Mouse (Mus musculus) lung, embryonic 14.5 days (tissue): ENCODE data around the gene Aebp2. TPM values are rescaled to one million over a fixed set of nuclear protein-coding genes. Genes with fewer than 3 reads are reported as not detected.
A peak's percentile ranks its signal among the peaks of the same experiment; 100 is the strongest.

ENCODE experiments used
- ATAC-seq: fragments of 200-750 bp; cut with Nextera tagmentation; 2 replicates; pipeline ENCODE4 v1.8.0; 2017; ENCODE audit warnings: mild to moderate bottlenecking, moderate TSS enrichment, moderate library complexity; ENCODE audit not compliant: insufficient read depth
- DNase-seq: peaks from one replicate; pipeline ENCODE4 v3.0.0-alpha.2; 2015
- H3K27ac ChIP-seq: fragments of 300-500 bp; sonication (generic); 2 replicates; pipeline ENCODE4 v1.5.1; 2014; ENCODE audit warnings: low read depth, mild to moderate bottlenecking, moderate library complexity
- H3K27me3 ChIP-seq: fragments of 300-500 bp; sonication (generic); 2 replicates; pipeline ENCODE4 v1.6.1; 2014; ENCODE audit warnings: low read length, control low read depth; ENCODE audit not compliant: insufficient read depth
- H3K36me3 ChIP-seq: fragments of 300-500 bp; sonication (generic); 2 replicates; pipeline ENCODE4 v1.6.1; 2014; ENCODE audit warnings: control low read depth; ENCODE audit not compliant: insufficient read depth
- H3K4me1 ChIP-seq: fragments of 300-500 bp; sonication (generic); 2 replicates; pipeline ENCODE4 v1.6.1; 2014; ENCODE audit warnings: antibody characterized with exemption, control low read depth; ENCODE audit not compliant: insufficient read depth
- H3K4me2 ChIP-seq: fragments of 300-500 bp; sonication (generic); 2 replicates; pipeline ENCODE4 v1.6.1; 2014; ENCODE audit warnings: mild to moderate bottlenecking
- H3K4me3 ChIP-seq: fragments of 300-500 bp; sonication (generic); 2 replicates; pipeline ENCODE4 v1.5.1; 2014; ENCODE audit warnings: low read depth, low read length
- H3K9ac ChIP-seq: fragments of 300-500 bp; sonication (generic); 2 replicates; pipeline ENCODE4 v1.6.1; 2014
- H3K9me3 ChIP-seq: fragments of 300-500 bp; sonication (generic); 2 replicates; pipeline ENCODE4 v1.6.1; 2016; ENCODE audit warnings: low read depth, low read length, control low read depth
- CTCF ChIP-seq: IDR thresholded peaks from 2 replicates; pipeline ENCODE4 v1.5.1; 2016; ENCODE audit warnings: antibody characterized with exemption, low read depth
- WGBS: fragments of 180-500 bp; shearing (Covaris S2); extraction: QIAGEN DNeasy Blood & Tissue Kit; methylation state at CpG from one replicate; pipeline ENCODE4 v1.1.7; 2014; 5-methylcytosine and 5-hydroxymethylcytosine counted together
- polyA plus RNA-seq: library from polyadenylated mRNA; unstranded; fragments of >200 nt; fragmentation: Nextera tagmentation; extraction: Ambion mirVana; gene quantifications from 2 replicates; pipeline ENCODE4 v1.2.1, GENCODE M21; 2014

Gene Aebp2
- polyA plus RNA-seq, 1 experiment from 2014 or later: 15.3 TPM

DNA sequence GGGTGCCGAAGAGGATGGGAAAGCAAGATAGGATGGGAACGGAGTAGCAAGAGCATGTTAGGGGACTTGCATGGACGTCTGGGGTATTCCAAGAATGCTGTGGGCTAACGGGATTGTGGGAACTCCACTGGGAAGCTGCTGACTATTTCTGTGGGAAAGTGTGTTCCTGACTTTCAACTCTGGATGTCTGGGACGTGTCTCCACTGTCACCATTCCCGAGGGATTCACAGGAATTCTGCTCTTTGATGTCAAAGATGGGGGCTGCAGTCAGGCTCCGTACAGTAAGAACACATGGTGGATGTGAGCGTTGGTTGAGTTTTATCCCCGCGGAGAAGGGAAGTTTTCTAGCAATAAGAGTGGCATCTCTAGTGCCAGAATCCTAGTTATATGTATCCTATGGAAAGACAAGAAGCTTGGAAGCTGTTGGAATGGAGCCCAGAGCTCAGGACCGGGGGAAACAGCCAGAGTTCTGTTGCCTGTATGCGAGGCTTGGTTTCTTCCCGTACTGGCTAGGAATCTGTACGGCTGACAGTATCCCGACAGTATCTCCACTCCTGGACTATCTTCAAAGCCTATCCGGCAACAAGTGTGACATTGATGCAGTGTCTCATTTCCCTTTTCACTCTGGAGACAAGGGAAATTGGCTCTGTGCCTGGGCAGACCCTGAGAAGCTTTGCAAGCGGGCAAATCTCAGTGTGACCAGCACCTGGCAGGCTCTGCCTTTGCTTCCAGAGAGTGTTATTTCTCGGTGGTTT lies 44.2 kb downstream of the Aebp2 start:
- Histone ChIP-seq H3K4me3 (no peak overlapping the region), H3K4me2 (peak overlapping the region; percentile 50), H3K9ac (no peak overlapping the region), H3K4me1 (0 out of 2 replicates have a peak, but pooled peaks cover 6% of the 10 kb centered on the region), H3K36me3 (no peaks in the 10 kb centered on the region), H3K27me3 (no peaks in the 10 kb centered on the region), H3K27ac (peak overlapping the region; percentile 51), H3K9me3 (0 out of 2 replicates have a peak, but pooled peaks cover 3% of the 10 kb centered on the region)
- no peak for TF ChIP-seq CTCF
- DNase-seq (peak; percentile 92), ATAC-seq (peak; percentile 83)
- 23% methylated on average over 18 of the region's 18 CpGs for WGBS

DNA sequence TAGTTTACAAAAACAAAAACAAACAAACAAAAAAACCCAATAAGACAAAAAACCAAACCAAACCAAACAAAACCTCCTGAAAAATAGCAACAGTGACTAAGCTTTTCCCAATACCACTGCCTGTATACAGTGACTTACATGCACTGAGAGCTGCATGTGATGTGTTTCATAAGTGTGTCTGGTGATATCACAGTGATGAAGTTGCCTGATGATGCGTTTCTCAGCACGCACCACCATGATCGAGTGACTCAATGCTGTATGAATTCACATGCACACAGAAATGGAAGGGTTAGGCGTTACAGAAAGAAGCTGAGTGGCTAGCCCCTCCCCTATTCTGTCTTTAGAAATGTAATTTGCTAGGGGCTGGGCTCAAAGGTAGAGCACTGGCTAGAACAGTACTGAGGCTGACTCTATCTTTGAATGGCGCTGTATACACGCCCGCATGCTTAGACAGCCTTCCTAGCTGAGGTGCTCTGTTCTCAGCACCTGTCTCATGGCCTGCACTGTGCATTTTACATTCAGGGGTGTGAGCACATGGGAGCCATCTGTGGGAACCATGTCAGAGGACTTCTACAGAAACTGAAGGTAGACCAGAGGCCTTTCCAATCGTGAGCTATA lies 44.9 kb downstream of the Aebp2 start:
- 70% methylated on average over 8 of the region's 8 CpGs for WGBS
- peak; percentile 37 for ATAC-seq
- Histone ChIP-seq H3K36me3 (no peaks in the 10 kb centered on the region), H3K27me3 (no peaks in the 10 kb centered on the region), H3K4me1 (0 out of 2 replicates have a peak, but pooled peaks cover 6% of the 10 kb centered on the region), H3K27ac (no peak overlapping the region), H3K4me3 (no peak overlapping the region), H3K9ac (no peak overlapping the region), H3K4me2 (no peak overlapping the region), H3K9me3 (0 out of 2 replicates have a peak, but pooled peaks cover 3% of the 10 kb centered on the region)
- TF ChIP-seq CTCF: no peak
- DNase-seq: peak; percentile 37

DNA sequence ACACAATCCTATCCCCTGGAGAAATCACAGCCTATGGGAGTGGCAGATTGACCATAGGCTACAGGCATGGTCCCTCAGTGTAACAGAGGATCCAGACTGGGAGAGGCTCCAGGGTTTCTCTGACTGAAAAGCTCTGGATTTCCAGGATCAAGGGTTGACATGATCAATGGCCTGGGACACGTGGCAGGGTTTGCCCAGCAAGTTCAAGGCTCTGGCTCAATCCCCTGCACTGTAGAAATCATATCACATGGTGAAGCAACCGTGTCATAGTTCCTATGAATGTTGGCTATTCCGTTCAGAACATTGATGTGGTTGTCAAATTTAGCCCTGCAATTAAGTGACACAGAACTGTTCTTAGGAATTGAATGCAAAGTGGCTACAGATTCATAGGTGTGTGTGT lies 52.0 kb downstream of the Aebp2 start:
- no peak for ATAC-seq
- H3K9ac ChIP-seq: no peak overlapping the region
- DNase-seq: no peak

DNA sequence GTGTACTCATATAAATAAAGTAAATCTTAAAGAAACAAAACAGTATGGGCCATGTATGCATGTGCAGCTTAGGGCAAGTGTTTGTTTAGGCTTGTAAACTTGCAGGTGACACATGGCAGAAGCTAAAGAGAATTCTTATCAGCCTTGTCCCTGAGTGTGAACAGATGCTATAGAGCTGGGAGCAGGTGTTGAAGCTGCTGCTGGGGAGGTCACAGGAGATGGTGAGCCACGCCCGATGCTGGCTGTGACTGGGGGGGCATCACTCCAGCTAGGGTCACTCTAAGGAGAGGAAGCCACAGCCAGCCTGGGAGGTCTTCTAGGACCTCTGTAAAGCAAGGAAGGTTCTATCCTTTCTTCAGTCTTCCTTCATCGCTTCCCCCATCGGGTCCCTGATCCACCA lies 53.6 kb downstream of the Aebp2 start:
- peaks cover 11% of the 10 kb centered on the region; the same call in 1 of the 2 replicates for H3K4me1 ChIP-seq
- WGBS: 84% methylated on average over 4 of the region's 4 CpGs

More for the DNA sequence above, 52.0 kb downstream of the Aebp2 start:
- Histone ChIP-seq H3K27ac (no peak overlapping the region), H3K4me3 (no peak overlapping the region), H3K36me3 (no peaks in the 10 kb centered on the region), H3K9me3 (0 out of 2 replicates have a peak, but pooled peaks cover 3% of the 10 kb centered on the region), H3K4me1 (peaks cover 11% of the 10 kb centered on the region; the same call in 1 of the 2 replicates), H3K27me3 (no peaks in the 10 kb centered on the region), H3K4me2 (no peak overlapping the region)
- no peak for TF ChIP-seq CTCF
- 70% methylated on average over 3 of the region's 3 CpGs for WGBS

DNA sequence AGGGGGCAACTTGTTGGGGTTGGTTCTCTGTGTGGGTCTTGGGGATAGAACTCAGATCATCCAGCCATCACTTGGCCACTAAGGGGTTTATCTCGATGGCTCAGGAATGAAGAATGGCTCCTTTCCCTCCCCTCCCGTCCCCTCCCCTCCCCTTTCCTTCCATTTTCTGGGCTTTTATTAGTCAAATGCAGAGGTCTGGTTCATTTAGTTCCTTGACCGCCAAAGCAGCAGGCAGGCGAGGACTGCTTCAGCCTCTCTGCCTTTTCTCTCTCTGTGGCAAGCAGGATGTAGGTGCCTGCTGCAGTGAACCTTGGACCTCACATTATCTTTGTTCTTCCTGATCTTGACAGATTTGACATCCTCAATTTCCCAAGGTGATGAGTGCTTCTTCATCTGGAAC lies 54.6 kb downstream of the Aebp2 start:
- no peaks in the 10 kb centered on the region for H3K9me3 ChIP-seq
- WGBS: 53% methylated on average over 4 of the region's 4 CpGs
- H3K36me3 ChIP-seq: no peaks in the 10 kb centered on the region
- no peak for TF ChIP-seq CTCF
- H3K4me1 ChIP-seq: peaks cover 11% of the 10 kb centered on the region; the same call in 1 of the 2 replicates
- no peak overlapping the region for H3K4me3 ChIP-seq
- no peak overlapping the region for H3K4me2 ChIP-seq
- no peak overlapping the region for H3K27ac ChIP-seq
- no peak for ATAC-seq
- H3K9ac ChIP-seq: no peak overlapping the region
- no peaks in the 10 kb centered on the region for H3K27me3 ChIP-seq
- DNase-seq: no peak

More for the DNA sequence above, 53.6 kb downstream of the Aebp2 start:
- H3K27me3 ChIP-seq: no peaks in the 10 kb centered on the region
- no peak overlapping the region for H3K4me2 ChIP-seq
- no peaks in the 10 kb centered on the region for H3K36me3 ChIP-seq
- H3K27ac ChIP-seq: no peak overlapping the region
- DNase-seq: no peak
- H3K4me3 ChIP-seq: no peak overlapping the region
- ATAC-seq: no peak
- TF ChIP-seq CTCF: no peak
- no peak overlapping the region for H3K9ac ChIP-seq
- no peaks in the 10 kb centered on the region for H3K9me3 ChIP-seq

DNA sequence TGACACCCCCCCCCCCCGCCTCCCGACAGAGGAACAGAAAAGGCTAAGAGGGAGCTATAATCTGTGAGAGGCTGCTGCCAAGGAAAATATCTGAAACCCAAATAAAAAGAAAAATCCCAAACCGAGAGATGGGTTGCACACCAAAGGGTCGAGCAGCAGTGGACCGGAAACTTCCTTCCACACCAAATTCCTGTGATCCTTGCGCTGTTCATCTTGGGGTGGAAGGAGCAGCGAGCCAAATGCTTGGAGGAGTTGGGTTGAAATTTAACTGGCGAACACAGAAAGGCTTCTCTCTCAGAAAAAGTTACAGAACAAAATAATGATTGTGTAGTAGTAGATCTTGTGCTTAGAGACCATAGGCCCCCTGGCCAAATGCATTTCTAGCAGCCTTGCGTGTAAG lies 55.5 kb downstream of the Aebp2 start:
- H3K4me1 ChIP-seq: peaks cover 11% of the 10 kb centered on the region; the same call in 1 of the 2 replicates
- WGBS: 55% methylated on average over 9 of the region's 9 CpGs
- no peak overlapping the region for H3K4me2 ChIP-seq
- ATAC-seq (no peak), DNase-seq (no peak)
- H3K4me3 ChIP-seq: no peak overlapping the region
- no peak overlapping the region for H3K9ac ChIP-seq
- no peaks in the 10 kb centered on the region for H3K27me3 ChIP-seq
- no peaks in the 10 kb centered on the region for H3K9me3 ChIP-seq
- TF ChIP-seq CTCF: no peak
- no peak overlapping the region for H3K27ac ChIP-seq
- no peaks in the 10 kb centered on the region for H3K36me3 ChIP-seq

DNA sequence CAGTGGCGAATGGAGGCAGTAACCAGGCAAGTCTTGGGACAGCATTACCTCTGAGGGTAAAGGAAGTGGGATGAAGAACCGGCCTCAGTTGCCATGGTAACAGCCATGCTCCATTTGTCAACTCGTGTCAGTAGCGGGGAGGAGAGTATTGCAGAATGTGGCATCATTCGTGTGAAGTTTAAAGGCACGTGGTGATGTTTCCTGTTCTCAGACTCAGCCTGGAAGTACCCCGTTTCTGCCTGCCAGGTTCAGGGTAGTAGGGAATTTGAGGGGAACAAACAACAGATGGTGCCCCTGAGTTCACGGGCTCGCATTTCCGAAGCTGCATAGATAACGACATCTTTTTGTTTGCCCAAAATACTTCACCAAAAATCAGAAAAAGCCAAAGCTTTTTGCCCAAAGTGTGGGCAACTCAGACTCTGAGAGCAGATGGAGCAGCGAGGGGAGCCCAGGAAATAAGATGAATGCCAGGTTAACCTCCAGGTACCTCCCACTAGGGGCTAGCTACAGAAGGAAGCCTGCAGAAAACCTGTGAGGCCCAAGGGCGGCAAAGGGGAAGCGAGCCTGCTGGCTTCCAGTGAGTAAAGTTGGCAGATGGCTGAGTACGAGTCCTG lies 56.3 kb downstream of the Aebp2 start:
- H3K9me3 ChIP-seq: no peaks in the 10 kb centered on the region
- H3K27ac ChIP-seq: no peak overlapping the region
- peaks cover 11% of the 10 kb centered on the region; the same call in 1 of the 2 replicates for H3K4me1 ChIP-seq
- no peak for TF ChIP-seq CTCF
- WGBS: 13% methylated on average over 15 of the region's 15 CpGs
- H3K36me3 ChIP-seq: no peaks in the 10 kb centered on the region
- no peak overlapping the region for H3K9ac ChIP-seq
- peak; percentile 47 for ATAC-seq
- H3K4me3 ChIP-seq: no peak overlapping the region
- H3K4me2 ChIP-seq: no peak overlapping the region
- peak; percentile 79 for DNase-seq
- no peaks in the 10 kb centered on the region for H3K27me3 ChIP-seq
